Mouse (Mus musculus) heart, embryonic 16.5 days (tissue): ENCODE data around the gene Tpr. TPM values are rescaled to one million over a fixed set of nuclear protein-coding genes. Genes with fewer than 3 reads are reported as not detected.

Experiments
- ATAC-seq: fragments of 200-750 bp; cut with Nextera tagmentation; replicated peaks from 2 replicates; pipeline ENCODE4 v1.8.0; 2017; ENCODE audit warnings: moderate number of reproducible peaks; ENCODE audit not compliant: insufficient read depth, low FRiP score; ENCODE audit errors: extremely low read depth
- H3K27ac ChIP-seq: fragments of 300-500 bp; sonication (generic); 2 replicates; pipeline ENCODE4 v1.5.1; 2014; ENCODE audit warnings: mild to moderate bottlenecking, low read length, control low read depth, moderate library complexity
- H3K27me3 ChIP-seq: fragments of 300-500 bp; sonication (generic); 2 replicates; pipeline ENCODE4 v1.6.1; 2014; ENCODE audit warnings: low read length, mixed read lengths; ENCODE audit not compliant: control insufficient read depth, insufficient read depth
- H3K36me3 ChIP-seq: fragments of 300-500 bp; sonication (generic); 2 replicates; pipeline ENCODE4 v1.6.1; 2014; ENCODE audit not compliant: control insufficient read depth, insufficient read depth
- H3K4me1 ChIP-seq: fragments of 300-500 bp; sonication (generic); 2 replicates; pipeline ENCODE4 v1.6.1; 2014; ENCODE audit warnings: low read length, mixed read lengths; ENCODE audit not compliant: control insufficient read depth, insufficient read depth
- H3K4me2 ChIP-seq: fragments of 300-500 bp; sonication (generic); 2 replicates; pipeline ENCODE4 v1.6.1; 2014; ENCODE audit warnings: low read depth, mild to moderate bottlenecking, control low read depth, low read length
- H3K4me3 ChIP-seq: fragments of 300-500 bp; sonication (generic); 2 replicates; pipeline ENCODE4 v1.5.1; 2014; ENCODE audit warnings: mild to moderate bottlenecking, control low read depth, low read length
- H3K9ac ChIP-seq: fragments of 300-500 bp; sonication (generic); 2 replicates; pipeline ENCODE4 v1.6.1; 2014; ENCODE audit warnings: low read length, control low read depth
- H3K9me3 ChIP-seq: fragments of 300-500 bp; sonication (generic); replicated peaks from 2 replicates; pipeline ENCODE4 v1.6.1; 2016; ENCODE audit warnings: low read length; ENCODE audit not compliant: control insufficient read depth
- WGBS: fragments of 180-500 bp; shearing (Covaris S2); extraction: QIAGEN DNeasy Blood & Tissue Kit; methylation state at CpG from one replicate; pipeline ENCODE4 v1.1.7; 2014; 5-methylcytosine and 5-hydroxymethylcytosine counted together
- polyA plus RNA-seq: library from polyadenylated mRNA; unstranded; fragments of >200 nt; fragmentation: Nextera tagmentation; extraction: Ambion mirVana; gene quantifications from 2 replicates; pipeline ENCODE4 v1.2.1, GENCODE M21; 2015

The Tpr gene
- polyA plus RNA-seq, result 115 and 118 TPM in 2 replicates

GRCm38 (mm10) chr1:150392638-150393487 is at the start of gene Tpr, which contains the start of gene Odr4:
Tpr (plus strand) TSS chr1:150392838.
Odr4 (minus strand) TSS chr1:150393080.
- Histone ChIP-seq H3K9ac (peak within 1 kb of the TSS; percentile 92), H3K36me3 (peaks cover 29% of the 10 kb centered on the region), H3K27ac (peak within 1 kb of the TSS; percentile 96), H3K4me1 (peaks cover 10% of the 10 kb centered on the region), H3K4me3 (peak within 1 kb of the TSS; percentile 94), H3K4me2 (peak within 1 kb of the TSS; percentile 78), H3K27me3 (no peaks in the 10 kb centered on the region), H3K9me3 (no peaks in the 10 kb centered on the region)
- 0% methylated on average over 75 of the region's 76 CpGs for WGBS
- peak; percentile 97 for ATAC-seq

- H3K4me2 ChIP-seq, result no peak overlapping the region
- H3K4me3 ChIP-seq, result no peak overlapping the region
- H3K27ac ChIP-seq, result no peak overlapping the region
- WGBS, result 86% methylated on average over 1 of the region's 1 CpGs
- H3K4me1 ChIP-seq, result no peaks in the 10 kb centered on the region
- no peak overlapping the region for H3K9ac ChIP-seq
- H3K36me3 ChIP-seq, result peaks cover 20% of the 10 kb centered on the region
- H3K9me3 ChIP-seq, result no peaks in the 10 kb centered on the region
- H3K27me3 ChIP-seq, result no peaks in the 10 kb centered on the region
- ATAC-seq, result no peak
These were observed 31.8 kb upstream of the Tpr start for GRCm38 (mm10) chr1:150360864-150361263.

- Histone ChIP-seq H3K27ac (no peak overlapping the region), H3K36me3 (peaks cover 11% of the 10 kb centered on the region; the same call in 1 of the 2 replicates), H3K9ac (no peak overlapping the region), H3K4me3 (no peak overlapping the region), H3K27me3 (no peaks in the 10 kb centered on the region), H3K9me3 (no peaks in the 10 kb centered on the region), H3K4me1 (no peaks in the 10 kb centered on the region), H3K4me2 (no peak overlapping the region)
- no peak for ATAC-seq
- WGBS, result 65% methylated on average over 3 of the region's 3 CpGs
These were observed 19.7 kb upstream of the Tpr start for GRCm38 (mm10) chr1:150372895-150373294.

- H3K27me3 ChIP-seq, result no peaks in the 10 kb centered on the region
- H3K4me2 ChIP-seq, result no peak overlapping the region
- WGBS, result 84% methylated on average over 2 of the region's 2 CpGs
- H3K9ac ChIP-seq, result no peak overlapping the region
- H3K36me3 ChIP-seq, result peaks cover 14% of the 10 kb centered on the region; the same call in 1 of the 2 replicates
- H3K9me3 ChIP-seq, result no peaks in the 10 kb centered on the region
- H3K4me1 ChIP-seq, result no peaks in the 10 kb centered on the region
- no peak overlapping the region for H3K4me3 ChIP-seq
- H3K27ac ChIP-seq, result no peak overlapping the region
- no peak for ATAC-seq
These were observed 18.4 kb upstream of the Tpr start for GRCm38 (mm10) chr1:150374247-150374646.

- WGBS, result 93% methylated on average over 4 of the region's 4 CpGs
- no peak overlapping the region for H3K27ac ChIP-seq
- peaks cover 23% of the 10 kb centered on the region for H3K36me3 ChIP-seq
- no peaks in the 10 kb centered on the region for H3K4me1 ChIP-seq
- H3K4me2 ChIP-seq, result no peak overlapping the region
- H3K4me3 ChIP-seq, result no peak overlapping the region
- no peaks in the 10 kb centered on the region for H3K27me3 ChIP-seq
- no peak overlapping the region for H3K9ac ChIP-seq
- H3K9me3 ChIP-seq, result no peaks in the 10 kb centered on the region
- no peak for ATAC-seq
These were observed 8.5 kb upstream of the Tpr start for GRCm38 (mm10) chr1:150384138-150384537.

- H3K9ac ChIP-seq, result no peak overlapping the region
- H3K36me3 ChIP-seq, result peaks cover 20% of the 10 kb centered on the region
- no peaks in the 10 kb centered on the region for H3K9me3 ChIP-seq
- H3K27ac ChIP-seq, result no peak overlapping the region
- H3K4me2 ChIP-seq, result no peak overlapping the region
- H3K4me1 ChIP-seq, result peaks cover 4% of the 10 kb centered on the region
- no peaks in the 10 kb centered on the region for H3K27me3 ChIP-seq
- 91% methylated on average over 9 of the region's 9 CpGs for WGBS
- H3K4me3 ChIP-seq, result no peak overlapping the region
- no peak for ATAC-seq
These were observed 5.1 kb upstream of the Tpr start for GRCm38 (mm10) chr1:150387572-150387971.

- Histone ChIP-seq H3K4me3 (no peak overlapping the region), H3K9me3 (no peaks in the 10 kb centered on the region), H3K4me2 (no peak overlapping the region), H3K27me3 (no peaks in the 10 kb centered on the region), H3K36me3 (peaks cover 14% of the 10 kb centered on the region), H3K9ac (no peak overlapping the region), H3K27ac (no peak overlapping the region), H3K4me1 (peaks cover 6% of the 10 kb centered on the region)
- 89% methylated on average over 6 of the region's 6 CpGs for WGBS
- ATAC-seq, result no peak
These were observed 3.1 kb upstream of the Tpr start for GRCm38 (mm10) chr1:150389390-150390129.

GRCm38 (mm10) chr1:150391931-150392637 is 554 bp upstream of the Tpr start:
- Histone ChIP-seq H3K27ac (peak overlapping the region; percentile 92), H3K4me3 (peak overlapping the region; percentile 94), H3K4me1 (peaks cover 10% of the 10 kb centered on the region), H3K27me3 (no peaks in the 10 kb centered on the region), H3K9me3 (no peaks in the 10 kb centered on the region), H3K4me2 (peak overlapping the region; percentile 78), H3K36me3 (peaks cover 30% of the 10 kb centered on the region), H3K9ac (peak overlapping the region; percentile 92)
- WGBS, result 15% methylated on average over 11 of the region's 11 CpGs
- peak; percentile 2 for ATAC-seq
